Mouse (Mus musculus): ENCODE measurements around the gene Cyp4f15.
"Not testable (repeated sequence)": the region's sequence is repeated elsewhere in the genome, so short reads cannot be mapped to it uniquely, and the experiment has no call there.

Gene Cyp4f15

DNA sequence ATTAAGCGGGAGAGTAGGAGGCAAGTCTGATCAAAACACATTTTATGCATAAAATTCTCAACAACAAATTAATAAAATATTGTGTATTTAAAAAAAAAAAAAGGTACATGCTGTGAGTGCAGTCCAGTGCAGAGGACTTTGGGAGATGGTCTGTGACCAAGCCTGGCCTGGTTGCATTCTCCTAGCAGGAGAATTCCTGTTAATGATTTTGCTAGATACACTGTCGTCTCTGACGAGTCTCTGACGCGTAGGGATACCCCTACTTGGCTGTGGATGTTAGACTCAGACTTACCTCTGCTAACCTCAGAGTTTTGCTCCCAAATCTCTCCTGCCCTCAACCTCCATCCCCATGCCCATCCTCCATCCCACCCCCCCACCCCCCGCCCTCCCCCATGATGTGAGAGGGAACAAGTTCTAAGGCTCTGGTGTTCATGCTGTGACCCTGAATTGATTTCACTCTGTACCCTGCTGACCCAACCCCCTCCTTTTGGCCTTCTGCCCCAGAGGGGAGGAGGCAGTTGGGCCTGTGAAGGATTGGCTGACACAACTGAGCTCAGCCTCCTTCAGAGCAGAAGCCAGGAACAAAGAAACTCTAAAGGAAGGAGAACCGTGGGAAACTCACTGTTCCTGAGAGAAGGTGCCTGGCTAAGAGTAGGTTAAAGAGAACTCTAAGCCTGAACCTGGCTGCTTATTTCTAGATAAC, at the start of gene Cyp4f15:
TSS of gene Cyp4f15 (plus strand) at position 580 of the 703 bp plus-strand sequence.
- DNase-seq = peak; percentile 10 to 17

DNA sequence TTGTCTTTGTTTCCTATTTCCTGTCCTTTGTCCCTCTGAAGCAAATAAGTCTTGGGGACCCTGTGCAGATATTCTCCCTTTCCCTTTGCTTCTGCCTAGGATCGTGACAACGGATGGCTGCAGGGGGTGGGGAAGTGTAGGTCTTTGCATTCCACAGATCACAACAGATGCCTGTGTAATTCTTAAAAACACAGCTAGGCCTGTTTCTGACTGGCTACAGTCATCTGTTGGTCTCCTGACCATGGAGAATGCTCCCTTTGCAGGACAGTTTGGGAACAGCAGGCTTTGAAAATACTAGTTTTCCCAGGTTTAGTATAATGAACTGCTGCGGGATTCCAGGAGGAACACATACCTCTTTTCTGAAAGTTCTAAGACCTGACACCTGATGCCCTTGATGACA, 49.1 kb upstream of the Cyp4f15 start:
- no peak for DNase-seq

DNA sequence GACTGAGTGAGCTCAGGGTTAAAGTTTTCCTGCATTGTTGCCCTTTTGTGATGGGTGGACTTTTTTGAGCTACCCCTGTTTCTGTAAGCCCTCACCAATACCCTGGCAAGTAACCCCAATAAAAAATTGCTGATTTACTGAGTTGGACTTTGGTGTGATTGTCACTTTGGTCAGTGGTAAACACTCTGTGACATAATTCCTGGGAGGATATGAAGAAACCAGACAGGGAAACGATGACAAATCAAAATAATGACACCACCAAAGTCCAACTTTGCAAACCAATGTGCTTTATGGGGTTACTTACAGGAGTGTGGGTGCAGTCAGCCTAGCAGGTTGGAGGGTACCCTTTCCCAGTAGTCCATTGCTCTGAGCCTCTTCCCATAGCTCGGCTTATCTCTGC, 48.3 kb upstream of the Cyp4f15 start:
- DNase-seq = no peak

DNA sequence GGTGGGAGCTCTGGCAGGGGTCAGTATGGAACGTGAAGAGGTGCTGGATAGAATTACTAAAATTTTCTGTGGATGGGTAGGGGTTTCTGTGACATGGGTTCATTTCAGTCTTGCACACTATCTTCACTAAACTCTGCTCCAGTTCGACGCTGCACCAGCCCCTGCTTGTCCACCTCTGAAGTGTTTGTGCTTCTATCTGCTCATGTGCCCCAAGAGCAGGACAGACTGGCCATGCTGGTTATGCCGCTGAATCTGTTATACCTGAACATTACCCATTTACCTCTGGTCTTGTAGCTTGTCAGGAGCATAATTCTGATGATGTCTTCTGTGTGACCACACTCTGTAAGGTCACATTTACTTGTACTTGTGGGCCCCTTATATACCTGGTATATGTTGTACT, 38.8 kb upstream of the Cyp4f15 start:
- DNase-seq = no peak

DNA sequence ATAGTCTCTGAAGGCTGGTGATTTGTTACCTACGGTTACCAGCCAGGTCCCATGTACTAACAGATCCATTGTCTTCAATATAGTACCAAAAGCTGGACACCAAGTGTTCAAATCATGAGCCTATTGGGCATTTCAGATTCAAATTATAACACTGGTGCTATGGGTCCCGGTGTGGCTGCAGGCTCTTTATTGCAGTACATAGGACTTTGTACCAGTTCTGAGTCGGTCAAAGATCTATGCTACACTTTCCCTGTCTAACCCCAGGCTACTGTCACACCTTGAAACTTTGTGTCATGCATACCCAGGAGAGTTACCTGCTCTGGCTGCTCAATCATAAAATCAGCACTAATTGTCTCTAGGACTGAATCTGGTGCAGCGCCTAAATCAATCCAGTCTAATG, 31.6 kb upstream of the Cyp4f15 start:
- no peak for DNase-seq

DNA sequence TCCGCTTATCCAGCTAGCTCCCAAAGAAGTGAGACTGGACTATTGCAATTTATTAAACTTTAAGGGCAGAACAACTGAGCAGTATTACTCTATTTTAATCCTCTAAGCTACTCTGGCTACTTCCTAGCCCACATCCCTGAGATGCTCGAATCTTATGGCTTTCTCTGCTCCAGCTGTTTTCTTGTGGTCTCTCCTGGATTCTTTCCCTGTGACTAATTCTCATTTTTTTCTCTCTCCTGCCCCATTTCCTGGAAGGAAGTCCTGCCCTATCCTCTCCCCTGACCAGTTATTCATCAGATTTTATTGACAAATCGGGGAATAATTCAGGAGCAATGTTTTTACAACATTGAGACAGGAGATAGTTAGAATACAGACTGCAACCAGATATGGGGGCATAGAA, 28.4 kb upstream of the Cyp4f15 start:
- no peak for DNase-seq

DNA sequence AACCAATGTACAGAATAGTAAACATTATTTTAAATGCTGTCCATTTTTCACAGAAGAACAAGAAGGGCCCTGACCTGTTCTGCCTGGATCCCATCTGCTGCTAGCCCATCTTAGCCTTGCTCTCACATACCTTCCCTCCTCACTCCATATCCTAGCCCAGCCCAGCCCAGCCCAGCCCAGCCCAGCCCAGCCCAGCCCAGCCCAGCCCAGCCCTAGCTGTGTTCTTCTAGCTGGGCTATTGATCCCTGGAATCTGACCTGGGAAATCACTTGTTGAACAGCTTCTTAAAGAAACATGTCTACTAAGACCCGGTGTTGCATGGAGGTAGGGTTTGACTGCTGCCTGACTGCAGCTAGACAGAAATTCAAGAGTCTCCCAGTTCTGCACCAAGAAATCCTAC, 27.2 kb upstream of the Cyp4f15 start:
- DNase-seq = no peak

DNA sequence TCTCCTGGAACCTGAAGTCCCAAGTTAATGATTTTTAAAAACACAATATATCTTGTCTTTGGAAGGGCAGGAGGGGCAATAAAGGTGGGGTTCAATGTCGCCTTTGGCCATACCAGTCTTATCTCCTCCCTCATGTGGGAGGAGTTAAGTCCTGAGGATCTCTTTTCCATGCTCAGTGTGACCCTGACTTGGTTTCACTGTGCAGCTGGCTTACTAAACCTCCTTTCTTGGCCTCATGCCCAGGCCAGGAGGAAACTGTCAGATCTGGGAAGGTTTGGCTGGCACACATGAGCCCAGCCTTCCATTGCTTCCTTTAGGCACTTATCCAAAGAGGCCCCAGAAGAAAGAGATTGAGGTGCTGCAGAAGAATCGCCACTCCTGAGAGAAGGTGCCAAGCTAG, 26.7 kb upstream of the Cyp4f15 start, which contains the start of gene Cyp4f40:
TSS of gene Cyp4f40 (plus strand) at position 189 of the 400 bp plus-strand sequence.
- peak; percentile 8 to 42 for DNase-seq

DNA sequence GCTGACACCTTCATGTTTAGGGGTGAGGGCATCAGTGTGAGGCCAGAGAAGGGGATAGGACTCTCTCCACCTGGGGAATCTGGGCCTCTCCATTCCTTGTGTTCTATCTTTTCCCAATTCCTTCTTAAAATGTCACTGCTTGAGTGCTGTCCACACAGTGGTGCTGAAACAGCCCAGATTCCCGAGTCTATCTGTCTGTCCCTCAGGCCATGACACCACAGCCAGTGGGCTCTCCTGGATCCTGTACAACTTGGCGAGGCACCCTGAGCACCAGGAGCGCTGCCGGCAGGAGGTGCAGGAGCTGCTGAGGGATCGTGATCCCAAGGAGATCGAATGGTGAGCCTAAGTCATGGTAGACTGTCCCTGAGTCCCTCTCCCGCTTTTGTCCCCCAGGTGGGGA, 11.5 kb upstream of the Cyp4f15 start:
- DNase-seq = no peak

DNA sequence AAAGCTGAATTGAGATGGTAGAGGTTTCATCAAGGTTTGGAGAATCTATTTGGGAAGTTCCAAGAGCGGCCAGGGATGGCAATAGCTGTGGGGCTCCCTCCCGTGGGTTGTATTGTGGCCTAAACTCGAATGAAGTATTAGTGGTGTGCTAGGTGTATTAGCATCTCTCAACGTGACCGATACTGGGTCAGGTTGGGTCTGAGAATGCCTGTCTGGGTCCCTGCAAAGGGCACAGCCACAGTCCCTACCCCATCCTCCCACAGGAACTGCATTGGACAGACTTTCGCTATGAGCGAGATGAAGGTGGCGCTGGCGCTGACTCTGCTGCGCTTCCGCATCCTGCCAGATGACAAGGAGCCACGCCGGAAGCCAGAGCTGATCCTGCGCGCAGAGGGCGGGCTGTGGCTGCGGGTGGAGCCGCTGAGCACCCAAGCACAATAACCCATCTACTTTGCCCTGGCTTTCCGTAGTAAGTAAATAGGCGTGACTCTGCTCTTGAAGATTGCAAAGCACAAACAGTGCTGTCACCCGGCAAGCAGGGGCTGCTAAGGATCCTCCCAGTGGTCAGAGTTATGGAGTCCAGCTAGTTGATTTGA, 9.3 kb upstream of the Cyp4f15 start:
- peak in 1 of 2 experiments; percentile 4 for DNase-seq

DNA sequence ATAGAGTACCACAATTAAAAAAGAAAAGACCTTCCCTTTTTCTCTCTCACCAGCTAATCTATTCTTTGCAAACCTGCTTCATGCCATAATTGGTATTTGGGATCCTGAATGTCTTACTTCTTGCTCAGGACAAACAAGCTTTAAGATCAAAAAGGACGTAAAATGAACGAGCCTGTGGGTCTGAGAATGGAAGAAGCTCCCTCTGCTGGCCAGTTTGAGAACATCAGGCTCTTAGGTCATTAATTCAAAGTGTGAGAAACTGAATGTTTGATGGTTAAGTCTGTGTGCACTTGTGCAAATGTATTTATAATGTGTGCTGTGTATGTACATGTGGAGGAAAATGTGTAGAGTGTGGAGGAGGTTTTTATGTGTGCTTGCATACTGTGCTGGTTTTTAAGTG, 5.0 kb upstream of the Cyp4f15 start:
- DNase-seq = peak; percentile 42 to 67

DNA sequence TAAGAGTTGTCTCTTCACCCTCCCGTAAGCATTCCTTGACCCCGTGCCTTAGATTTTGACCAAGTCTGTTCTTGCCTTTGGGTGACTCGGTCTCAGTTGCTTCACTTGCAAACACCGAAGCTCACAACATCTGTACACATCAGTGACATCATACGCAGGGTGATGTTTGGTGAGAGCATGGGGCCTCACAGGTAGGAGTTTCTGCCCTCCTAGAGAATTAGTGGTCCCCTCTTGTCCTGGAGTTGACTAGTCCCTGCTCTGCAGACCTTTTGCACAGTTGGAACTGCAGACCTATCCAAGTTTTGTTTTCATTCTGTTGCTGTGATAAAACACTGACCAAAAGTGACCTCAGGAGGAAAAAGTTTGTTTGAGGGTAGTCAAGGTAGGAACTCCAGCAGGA, 1.3 kb downstream of the Cyp4f15 start:
- no peak for DNase-seq

DNA sequence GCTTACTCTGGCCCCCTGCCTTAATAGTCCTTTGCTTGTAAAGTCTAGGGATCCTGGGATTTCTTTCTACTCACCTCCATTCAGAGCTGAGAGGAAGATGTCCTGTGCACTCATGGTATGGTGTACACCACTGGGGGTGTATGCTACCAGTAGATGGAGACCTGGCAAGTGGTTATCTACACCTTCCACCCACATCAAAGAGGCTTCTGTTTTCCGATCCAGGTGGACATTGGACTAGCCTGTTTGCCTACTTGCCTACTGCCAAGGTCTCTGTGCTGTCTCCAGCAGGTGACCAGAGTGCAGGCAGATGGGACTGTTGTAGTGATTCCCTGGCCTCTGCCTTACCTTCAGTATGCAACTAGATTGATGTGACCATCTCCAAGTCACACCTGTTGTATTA, 5.5 kb downstream of the Cyp4f15 start:
- DNase-seq = no peak

DNA sequence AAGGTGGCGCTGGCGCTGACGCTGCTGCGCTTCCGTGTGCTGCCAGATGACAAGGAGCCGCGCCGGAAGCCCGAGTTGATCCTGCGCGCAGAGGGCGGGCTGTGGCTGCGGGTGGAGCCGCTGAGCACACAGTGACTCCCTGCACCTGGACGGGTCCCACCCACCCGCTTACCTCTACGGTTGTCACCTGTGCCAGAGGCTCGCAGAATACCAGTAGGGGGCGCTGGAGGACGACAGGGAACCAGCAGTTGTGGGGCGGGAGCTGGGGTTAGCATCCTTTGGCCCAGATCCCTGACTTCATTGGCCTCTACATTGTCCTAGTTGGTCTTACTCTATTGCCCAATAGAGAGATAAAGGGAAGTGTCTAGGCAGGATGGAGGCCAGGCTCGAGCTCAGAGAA, 17.4 kb downstream of the Cyp4f15 start:
- DNase-seq = peak; percentile 7 to 35

DNA sequence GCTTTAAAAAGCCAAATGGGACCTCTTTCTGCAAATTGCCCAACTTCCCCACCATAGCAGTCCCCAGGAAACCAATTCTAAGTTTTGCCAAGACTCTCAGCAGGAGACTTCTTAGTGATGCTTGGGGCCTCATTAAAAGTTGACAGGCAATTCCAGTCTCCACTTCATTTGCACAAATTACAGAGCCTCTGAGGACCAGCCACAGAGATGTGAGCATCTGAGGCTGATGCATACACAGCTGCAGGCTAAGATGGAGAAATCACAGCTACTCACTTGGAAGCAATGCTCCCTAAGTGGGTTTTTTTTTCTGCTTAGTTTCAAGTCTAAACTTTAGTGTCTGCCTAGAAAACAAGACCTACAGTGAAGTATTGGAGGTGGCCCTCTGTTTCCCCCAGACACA, 25.1 kb downstream of the Cyp4f15 start:
- not testable (repeated sequence) for DNase-seq

DNA sequence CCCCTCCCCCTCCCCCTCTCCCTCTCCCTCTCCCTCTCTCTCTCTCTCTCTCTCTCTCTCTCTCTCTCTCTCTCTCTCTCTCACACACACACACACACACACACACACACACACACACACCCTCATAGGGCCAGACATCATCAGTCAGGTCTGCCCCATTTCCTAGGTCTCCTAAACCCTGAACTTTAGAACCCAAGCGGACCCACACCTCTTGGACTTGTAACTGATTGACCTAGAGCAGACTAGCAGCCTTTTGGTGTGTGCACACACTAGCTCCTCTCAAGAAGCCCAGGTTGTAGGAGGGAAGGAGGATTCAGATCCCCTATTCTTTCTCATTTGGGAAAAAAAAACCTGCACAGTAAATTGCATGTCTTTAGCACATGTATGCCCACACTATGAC, 36.7 kb downstream of the Cyp4f15 start:
- DNase-seq = not testable (repeated sequence)

DNA sequence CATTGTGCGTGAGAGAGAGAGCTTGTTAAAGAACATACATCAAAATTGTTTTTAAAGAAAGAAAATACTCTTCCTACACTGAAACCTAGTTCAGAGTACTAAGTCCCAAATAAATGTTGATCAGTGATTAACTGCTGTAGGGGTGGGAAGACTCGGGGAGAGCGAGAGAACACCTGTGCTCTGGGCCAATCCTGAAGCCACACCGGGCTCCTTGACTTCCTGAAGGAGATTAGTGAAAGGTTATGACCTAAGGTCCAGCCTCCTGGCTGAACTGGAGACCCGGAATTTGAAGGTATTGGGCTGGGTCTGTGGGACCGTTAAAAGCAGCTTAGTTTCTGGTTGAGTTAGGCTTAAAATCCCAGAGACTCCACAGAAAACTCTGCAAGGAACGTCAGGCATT, 37.3 kb downstream of the Cyp4f15 start:
- DNase-seq = no peak

DNA sequence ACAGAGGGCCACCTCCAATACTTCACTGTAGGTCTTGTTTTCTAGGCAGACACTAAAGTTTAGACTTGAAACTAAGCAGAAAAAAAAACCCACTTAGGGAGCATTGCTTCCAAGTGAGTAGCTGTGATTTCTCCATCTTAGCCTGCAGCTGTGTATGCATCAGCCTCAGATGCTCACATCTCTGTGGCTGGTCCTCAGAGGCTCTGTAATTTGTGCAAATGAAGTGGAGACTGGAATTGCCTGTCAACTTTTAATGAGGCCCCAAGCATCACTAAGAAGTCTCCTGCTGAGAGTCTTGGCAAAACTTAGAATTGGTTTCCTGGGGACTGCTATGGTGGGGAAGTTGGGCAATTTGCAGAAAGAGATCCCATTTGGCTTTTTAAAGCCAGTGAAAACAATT, 40.9 kb downstream of the Cyp4f15 start:
- not testable (repeated sequence) for DNase-seq

DNA sequence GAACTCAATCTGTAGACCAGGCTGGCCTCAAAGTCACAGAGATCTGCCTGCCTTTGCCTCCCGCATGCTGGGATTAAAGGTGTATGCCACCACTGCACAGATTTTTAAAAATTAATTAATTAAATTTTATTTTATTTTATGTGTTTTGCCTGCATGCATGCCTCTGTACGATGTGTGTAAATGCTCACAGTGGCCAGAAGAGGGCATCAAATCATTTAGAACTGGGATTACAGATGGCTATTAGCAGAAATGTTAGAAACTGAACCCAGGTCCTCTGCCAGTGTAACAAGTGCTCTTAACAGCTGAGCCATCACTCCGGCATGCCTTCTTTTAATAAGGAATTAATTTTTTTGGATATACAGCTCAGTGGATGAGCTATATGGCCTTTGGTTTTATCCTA, 43.6 kb downstream of the Cyp4f15 start:
- no peak for DNase-seq

DNA sequence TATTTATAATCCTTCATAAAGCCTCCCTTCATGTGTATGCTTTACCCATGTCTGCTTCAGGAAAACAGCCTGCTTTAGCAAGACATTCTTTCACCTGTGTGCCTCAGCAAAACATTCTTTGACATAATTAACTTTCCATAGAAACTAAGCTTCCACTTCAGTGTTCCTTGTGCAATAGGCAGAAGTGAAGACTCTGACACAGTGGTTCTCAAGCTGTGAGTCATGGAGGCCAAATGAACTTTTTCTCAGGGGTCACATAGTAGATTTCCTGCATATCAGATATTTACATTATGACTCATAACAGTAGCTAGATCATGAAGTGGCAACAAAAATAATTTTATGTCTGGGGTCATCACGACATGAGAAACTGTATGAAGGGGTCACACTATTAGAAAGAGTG, 53.0 kb downstream of the Cyp4f15 start:
- no peak for DNase-seq

DNA sequence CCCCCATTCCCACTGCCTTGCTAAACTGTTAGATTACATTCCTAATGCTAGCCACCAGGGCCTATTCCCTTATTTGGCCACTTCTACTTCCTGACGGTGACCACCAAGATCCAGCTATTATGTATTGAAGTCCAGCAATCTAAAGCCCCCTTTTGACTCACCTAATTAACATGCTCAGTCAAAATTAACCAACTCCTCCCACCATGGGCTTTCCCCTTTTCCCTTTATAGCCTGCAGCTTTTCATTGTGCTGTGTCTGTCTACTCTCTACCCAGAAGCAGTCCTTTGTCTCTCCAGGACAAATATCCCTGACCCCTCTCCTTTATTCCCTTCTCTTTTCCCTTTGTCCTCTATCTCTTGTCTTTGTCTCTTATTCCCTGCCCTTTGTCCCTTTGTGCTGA, 55.6 kb downstream of the Cyp4f15 start:
- no peak for DNase-seq

DNA sequence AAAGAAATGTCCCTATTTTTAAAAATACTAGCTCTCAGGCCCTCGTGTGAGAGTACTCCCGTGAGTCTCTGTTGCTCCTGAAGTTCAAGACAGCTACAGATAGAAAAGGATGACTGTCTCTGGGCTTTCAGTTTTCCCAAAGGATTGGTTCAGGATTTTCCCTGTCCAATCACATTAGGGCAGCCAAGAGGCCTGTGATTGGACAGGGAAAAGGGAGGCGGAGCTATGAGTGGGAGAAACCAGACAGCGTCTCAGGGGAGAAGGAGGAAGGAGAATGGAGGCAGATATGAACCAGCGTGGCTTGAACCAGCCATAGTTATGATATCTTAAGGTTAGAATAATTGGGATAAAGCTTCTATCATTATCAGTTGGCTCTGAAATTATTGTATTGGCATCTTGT, 65.2 kb downstream of the Cyp4f15 start:
- no peak for DNase-seq

Measured in cerebellum, postnatal 25 days (tissue).